Mouse (Mus musculus) kidney, embryonic 14.5 days (tissue): ENCODE measurements around the gene Ppt2. TPM values are rescaled to one million over a fixed set of nuclear protein-coding genes. Genes with fewer than 3 reads are reported as not detected.

ENCODE experiments used
- ATAC-seq: fragments of 200-750 bp; cut with Nextera tagmentation; 2 replicates; pipeline ENCODE4 v1.8.0; 2017; ENCODE audit warnings: moderate number of reproducible peaks, mild to moderate bottlenecking, moderate TSS enrichment, moderate library complexity; ENCODE audit not compliant: low FRiP score, low TSS enrichment
- H3K27ac ChIP-seq: fragments of 300-500 bp; sonication (generic); 2 replicates; pipeline ENCODE4 v1.5.1; 2014; ENCODE audit warnings: low read depth, mild to moderate bottlenecking, low read length, moderate library complexity, mixed read lengths
- H3K27me3 ChIP-seq: fragments of 300-500 bp; sonication (generic); 2 replicates; pipeline ENCODE4 v1.6.1; 2014; ENCODE audit warnings: mild to moderate bottlenecking, low read length; ENCODE audit not compliant: control insufficient read depth, insufficient read depth
- H3K36me3 ChIP-seq: fragments of 300-500 bp; sonication (generic); 2 replicates; pipeline ENCODE4 v1.6.1; 2014; ENCODE audit warnings: low read length, mixed read lengths; ENCODE audit not compliant: control insufficient read depth, insufficient read depth
- H3K4me1 ChIP-seq: fragments of 300-500 bp; sonication (generic); 2 replicates; pipeline ENCODE4 v1.6.1; 2014; ENCODE audit warnings: low read length, mixed read lengths; ENCODE audit not compliant: control insufficient read depth, insufficient read depth
- H3K4me2 ChIP-seq: fragments of 300-500 bp; sonication (generic); replicated peaks from 2 replicates; pipeline ENCODE4 v1.6.1; 2014; ENCODE audit warnings: low read depth, mild to moderate bottlenecking, low read length
- H3K4me3 ChIP-seq: fragments of 300-500 bp; sonication (generic); 2 replicates; pipeline ENCODE4 v1.5.1; 2014; ENCODE audit warnings: mild to moderate bottlenecking, low read length
- H3K9ac ChIP-seq: fragments of 300-500 bp; sonication (generic); 2 replicates; pipeline ENCODE4 v1.6.1; 2014; ENCODE audit warnings: low read depth, mild to moderate bottlenecking, low read length, moderate library complexity
- H3K9me3 ChIP-seq: fragments of 300-500 bp; sonication (generic); 2 replicates; pipeline ENCODE4 v1.6.1; 2016; ENCODE audit warnings: low read length; ENCODE audit not compliant: control insufficient read depth
- WGBS: fragments of 180-500 bp; shearing (Covaris S2); extraction: QIAGEN DNeasy Blood & Tissue Kit; methylation state at CpG from one replicate; pipeline ENCODE4 v1.1.7; 2014; 5-methylcytosine and 5-hydroxymethylcytosine counted together
- polyA plus RNA-seq: library from polyadenylated mRNA; unstranded; fragments of >200 nt; fragmentation: Nextera tagmentation; extraction: Ambion mirVana; gene quantifications from 2 replicates; pipeline ENCODE4 v1.2.1, GENCODE M21; 2014

The Ppt2 gene
- polyA plus RNA-seq, 1 experiment from 2014 or later, result 39.1 TPM

DNA sequence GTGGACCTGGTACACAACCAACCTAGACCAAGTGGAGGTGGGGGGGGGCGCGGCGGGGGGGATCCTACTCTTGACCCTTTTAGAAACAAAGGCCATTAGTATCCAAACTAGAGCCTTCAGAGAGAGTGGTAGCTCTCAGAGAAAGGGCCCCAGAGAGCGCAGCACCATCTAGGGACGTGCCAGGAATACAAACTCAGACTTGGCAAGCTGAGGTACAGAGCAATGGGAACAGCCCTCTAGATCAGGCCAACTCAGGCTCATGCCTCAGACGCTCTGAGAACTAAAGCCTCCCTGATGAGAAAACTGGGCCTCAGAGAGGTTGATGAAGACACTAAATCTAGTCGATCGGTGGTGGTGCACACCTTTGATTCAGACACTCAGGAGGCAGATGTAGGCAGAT lies 43.2 kb downstream of the Ppt2 start:
- Histone ChIP-seq H3K4me2 (no peak overlapping the region), H3K27ac (no peak overlapping the region), H3K36me3 (no peaks in the 10 kb centered on the region), H3K4me1 (peaks cover 27% of the 10 kb centered on the region), H3K9ac (no peak overlapping the region), H3K9me3 (no peaks in the 10 kb centered on the region), H3K27me3 (no peaks in the 10 kb centered on the region), H3K4me3 (no peak overlapping the region)
- ATAC-seq, result no peak
- WGBS, result 96% methylated on average over 8 of the region's 8 CpGs

DNA sequence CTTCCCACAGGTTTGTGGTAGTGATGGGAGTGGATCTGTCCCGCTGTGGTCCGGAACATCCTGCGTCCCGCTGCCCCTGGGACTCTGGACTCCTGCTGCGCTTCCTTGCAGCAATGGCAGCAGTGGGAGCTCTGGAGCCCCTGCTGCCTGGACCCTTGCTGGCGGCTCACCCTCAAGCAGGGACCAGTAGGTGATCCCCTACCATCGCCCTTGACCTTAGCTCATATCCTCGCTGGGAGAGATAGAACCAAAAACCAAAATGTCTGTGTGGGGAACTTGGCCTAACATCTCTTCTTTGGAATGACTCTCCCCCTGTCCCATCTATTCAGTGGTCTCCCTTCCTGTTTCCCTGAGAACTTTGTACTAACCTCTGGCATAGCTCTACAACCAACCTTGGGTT lies 44.5 kb downstream of the Ppt2 start:
- Histone ChIP-seq H3K9ac (no peak overlapping the region), H3K27ac (no peak overlapping the region), H3K4me3 (no peak overlapping the region), H3K4me2 (no peak overlapping the region), H3K4me1 (peaks cover 14% of the 10 kb centered on the region), H3K36me3 (no peaks in the 10 kb centered on the region), H3K9me3 (no peaks in the 10 kb centered on the region), H3K27me3 (no peaks in the 10 kb centered on the region)
- WGBS, result 87% methylated on average over 8 of the region's 8 CpGs
- ATAC-seq, result no peak

DNA sequence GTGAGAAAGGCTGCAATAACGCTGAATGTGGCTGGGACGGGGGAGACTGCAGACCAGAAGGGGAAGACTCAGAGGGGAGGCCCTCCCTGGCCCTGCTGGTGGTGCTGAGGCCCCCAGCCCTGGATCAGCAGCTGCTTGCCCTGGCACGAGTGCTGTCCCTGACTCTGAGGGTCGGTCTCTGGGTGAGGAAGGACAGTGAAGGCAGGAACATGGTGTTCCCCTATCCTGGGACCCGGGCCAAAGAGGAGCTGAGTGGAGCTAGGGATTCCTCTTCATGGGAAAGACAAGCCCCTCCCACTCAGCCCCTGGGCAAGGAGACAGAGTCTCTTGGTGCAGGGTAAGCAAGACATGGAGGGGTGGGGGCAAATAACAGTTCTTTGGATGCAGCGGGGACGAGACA lies 44.9 kb downstream of the Ppt2 start:
- Histone ChIP-seq H3K4me2 (no peak overlapping the region), H3K27ac (no peak overlapping the region), H3K27me3 (no peaks in the 10 kb centered on the region), H3K9me3 (no peaks in the 10 kb centered on the region), H3K4me3 (no peak overlapping the region), H3K36me3 (no peaks in the 10 kb centered on the region), H3K4me1 (peaks cover 10% of the 10 kb centered on the region; the same call in 1 of the 2 replicates), H3K9ac (no peak overlapping the region)
- 71% methylated on average over 7 of the region's 7 CpGs for WGBS
- ATAC-seq, result no peak

DNA sequence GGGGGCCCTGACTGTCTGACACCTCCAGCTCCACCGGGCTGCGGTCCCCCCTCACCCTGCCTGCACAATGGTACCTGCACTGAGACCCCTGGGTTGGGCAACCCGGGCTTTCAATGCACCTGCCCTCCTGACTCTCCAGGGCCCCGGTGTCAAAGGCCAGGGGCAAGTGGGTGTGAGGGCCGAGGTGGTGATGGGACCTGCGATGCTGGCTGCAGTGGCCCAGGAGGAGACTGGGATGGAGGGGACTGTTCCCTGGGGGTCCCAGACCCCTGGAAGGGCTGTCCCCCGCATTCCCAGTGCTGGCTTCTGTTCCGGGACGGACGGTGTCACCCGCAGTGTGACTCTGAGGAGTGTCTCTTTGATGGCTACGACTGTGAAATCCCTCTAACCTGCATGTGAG lies 45.8 kb downstream of the Ppt2 start:
- Histone ChIP-seq H3K4me1 (peaks cover 5% of the 10 kb centered on the region; the same call in 1 of the 2 replicates), H3K4me3 (no peak overlapping the region), H3K27ac (no peak overlapping the region), H3K9ac (no peak overlapping the region), H3K27me3 (no peaks in the 10 kb centered on the region), H3K36me3 (no peaks in the 10 kb centered on the region), H3K9me3 (no peaks in the 10 kb centered on the region), H3K4me2 (no peak overlapping the region)
- 85% methylated on average over 12 of the region's 12 CpGs for WGBS
- ATAC-seq, result no peak

DNA sequence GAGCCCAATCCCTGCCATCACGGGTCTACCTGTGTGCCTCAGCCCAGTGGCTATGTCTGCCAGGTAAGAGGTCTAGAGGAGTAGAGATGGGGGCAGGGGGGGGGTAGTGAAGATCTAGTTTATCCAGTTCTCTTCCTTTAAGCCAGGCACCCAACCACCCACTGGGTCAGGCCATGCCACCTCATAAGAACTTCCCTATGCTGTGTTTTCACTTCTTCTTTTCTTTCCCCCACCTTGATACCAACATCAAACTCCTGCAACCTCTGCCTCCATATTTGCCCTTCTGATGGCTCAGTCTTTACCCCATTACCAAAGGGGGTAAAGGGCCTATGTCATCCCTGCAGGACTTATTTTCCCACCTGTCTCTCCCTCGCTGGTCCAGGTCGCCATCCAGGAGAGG lies 50.2 kb downstream of the Ppt2 start:
- no peaks in the 10 kb centered on the region for H3K36me3 ChIP-seq
- H3K4me1 ChIP-seq, result no peaks in the 10 kb centered on the region
- no peak overlapping the region for H3K9ac ChIP-seq
- H3K9me3 ChIP-seq, result no peaks in the 10 kb centered on the region
- no peak for ATAC-seq
- WGBS, result 90% methylated on average over 3 of the region's 3 CpGs
- H3K27me3 ChIP-seq, result no peaks in the 10 kb centered on the region
- no peak overlapping the region for H3K4me3 ChIP-seq
- no peak overlapping the region for H3K4me2 ChIP-seq
- no peak overlapping the region for H3K27ac ChIP-seq

DNA sequence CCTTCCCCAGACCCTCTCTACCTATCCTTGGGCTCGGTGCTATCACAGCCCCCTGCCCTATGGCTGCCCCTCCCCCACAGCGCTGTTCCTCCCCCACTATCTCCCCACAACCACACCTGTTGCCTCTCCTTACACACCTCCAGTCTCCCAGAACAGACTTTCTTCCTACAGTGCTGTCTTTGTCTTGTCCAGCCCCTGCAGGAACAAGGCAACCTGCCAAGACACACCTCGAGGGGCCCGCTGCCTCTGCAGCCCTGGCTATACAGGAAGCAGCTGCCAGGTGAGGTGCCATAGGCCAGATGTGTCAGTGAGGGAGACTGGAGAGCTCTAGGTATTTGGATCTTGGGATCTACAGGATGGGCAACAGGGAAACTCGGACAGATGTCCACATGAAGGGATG lies 51.7 kb downstream of the Ppt2 start:
- Histone ChIP-seq H3K4me2 (no peak overlapping the region), H3K4me1 (no peaks in the 10 kb centered on the region), H3K9me3 (no peaks in the 10 kb centered on the region), H3K27ac (no peak overlapping the region), H3K36me3 (no peaks in the 10 kb centered on the region), H3K27me3 (no peaks in the 10 kb centered on the region), H3K9ac (no peak overlapping the region), H3K4me3 (no peak overlapping the region)
- no peak for ATAC-seq
- 81% methylated on average over 4 of the region's 5 CpGs for WGBS

DNA sequence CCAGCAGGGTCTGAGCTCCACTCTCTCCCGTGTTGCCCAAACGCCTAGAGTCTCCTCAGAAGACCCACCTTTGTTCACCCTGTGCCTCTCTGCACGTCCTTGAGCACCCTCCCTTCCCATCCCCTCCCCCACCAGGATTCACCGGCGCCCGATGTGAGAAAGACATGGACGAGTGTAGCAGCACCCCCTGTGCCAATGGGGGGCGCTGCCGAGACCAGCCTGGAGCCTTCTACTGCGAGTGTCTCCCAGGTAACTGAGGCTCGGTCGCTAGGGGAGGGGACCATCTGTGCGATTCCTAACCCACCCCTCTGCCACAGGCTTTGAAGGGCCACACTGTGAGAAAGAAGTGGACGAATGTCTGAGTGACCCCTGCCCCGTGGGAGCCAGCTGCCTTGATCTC lies 55.9 kb downstream of the Ppt2 start:
- no peak for ATAC-seq
- Histone ChIP-seq H3K4me1 (no peaks in the 10 kb centered on the region), H3K9me3 (no peaks in the 10 kb centered on the region), H3K36me3 (no peaks in the 10 kb centered on the region), H3K4me3 (no peak overlapping the region), H3K4me2 (no peak overlapping the region), H3K27ac (no peak overlapping the region), H3K9ac (no peak overlapping the region), H3K27me3 (no peaks in the 10 kb centered on the region)
- WGBS, result 18% methylated on average over 15 of the region's 15 CpGs

DNA sequence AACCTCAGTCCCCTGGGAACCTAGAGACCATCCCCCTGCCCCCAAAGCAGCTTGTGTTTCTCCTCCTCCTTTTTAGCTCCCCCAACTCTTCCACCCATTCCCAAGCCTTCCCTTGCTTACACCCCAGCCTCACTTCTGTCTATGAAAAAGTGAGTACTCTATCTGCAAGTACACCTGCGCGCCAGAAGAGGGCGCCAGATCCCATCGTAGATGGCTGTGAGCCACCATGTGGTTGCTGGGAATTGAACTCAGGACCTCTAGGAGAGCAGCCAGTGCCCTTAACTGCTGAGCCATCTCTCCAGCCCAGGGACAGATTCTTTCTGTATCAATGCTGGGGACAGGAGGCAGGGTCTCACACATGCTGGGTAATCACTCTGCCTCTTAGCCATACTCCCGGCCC lies 56.4 kb downstream of the Ppt2 start:
- no peaks in the 10 kb centered on the region for H3K9me3 ChIP-seq
- H3K36me3 ChIP-seq, result no peaks in the 10 kb centered on the region
- no peak for ATAC-seq
- WGBS, result 22% methylated on average over 5 of the region's 5 CpGs
- no peak overlapping the region for H3K9ac ChIP-seq
- H3K4me2 ChIP-seq, result no peak overlapping the region
- H3K4me1 ChIP-seq, result no peaks in the 10 kb centered on the region
- H3K4me3 ChIP-seq, result no peak overlapping the region
- no peaks in the 10 kb centered on the region for H3K27me3 ChIP-seq
- H3K27ac ChIP-seq, result no peak overlapping the region

DNA sequence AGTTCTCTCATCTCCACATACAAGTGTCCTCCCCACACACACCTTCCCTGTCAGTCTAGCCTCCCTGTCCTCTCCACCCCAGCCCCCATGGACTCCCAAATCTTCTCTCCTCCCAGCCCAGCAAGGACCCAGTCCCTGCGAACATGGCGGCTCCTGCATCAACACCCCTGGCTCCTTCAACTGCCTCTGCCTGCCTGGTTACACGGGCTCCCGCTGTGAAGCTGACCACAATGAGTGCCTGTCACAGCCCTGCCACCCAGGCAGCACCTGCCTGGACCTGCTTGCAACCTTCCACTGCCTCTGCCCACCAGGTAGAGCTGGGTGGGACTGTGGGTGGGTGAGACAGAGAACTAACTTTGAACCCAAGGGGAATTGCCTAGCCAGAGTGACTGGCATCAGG lies 58.4 kb downstream of the Ppt2 start:
- H3K9me3 ChIP-seq, result no peaks in the 10 kb centered on the region
- ATAC-seq, result no peak
- no peaks in the 10 kb centered on the region for H3K36me3 ChIP-seq
- 76% methylated on average over 4 of the region's 4 CpGs for whole genome bisulfite sequencing
- no peak overlapping the region for H3K27ac ChIP-seq
- no peak overlapping the region for H3K4me2 ChIP-seq
- no peak overlapping the region for H3K4me3 ChIP-seq
- H3K4me1 ChIP-seq, result no peaks in the 10 kb centered on the region; the same call in 1 of the 2 replicates
- no peaks in the 10 kb centered on the region for H3K27me3 ChIP-seq
- no peak overlapping the region for H3K9ac ChIP-seq

DNA sequence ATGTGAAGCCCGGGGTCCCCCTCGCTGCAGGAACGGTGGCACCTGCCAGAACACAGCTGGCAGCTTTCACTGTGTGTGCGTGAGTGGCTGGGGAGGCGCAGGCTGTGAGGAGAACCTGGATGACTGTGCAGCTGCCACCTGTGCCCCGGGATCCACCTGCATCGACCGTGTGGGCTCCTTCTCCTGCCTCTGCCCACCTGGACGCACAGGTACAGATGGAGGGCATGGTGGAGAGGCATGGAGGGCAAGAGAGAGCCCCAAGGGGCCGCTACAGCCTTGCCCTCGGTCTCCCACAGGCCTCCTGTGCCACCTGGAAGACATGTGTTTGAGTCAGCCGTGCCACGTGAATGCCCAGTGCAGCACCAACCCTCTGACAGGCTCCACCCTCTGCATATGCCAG lies 59.9 kb downstream of the Ppt2 start:
- no peak for ATAC-seq
- no peaks in the 10 kb centered on the region for H3K36me3 ChIP-seq
- H3K9me3 ChIP-seq, result no peaks in the 10 kb centered on the region
- 80% methylated on average over 13 of the region's 13 CpGs for WGBS
- H3K4me1 ChIP-seq, result peaks cover 8% of the 10 kb centered on the region
- H3K4me2 ChIP-seq, result no peak overlapping the region
- H3K27ac ChIP-seq, result no peak overlapping the region
- H3K4me3 ChIP-seq, result no peak overlapping the region
- no peaks in the 10 kb centered on the region for H3K27me3 ChIP-seq
- H3K9ac ChIP-seq, result no peak overlapping the region
